In the genomic region with DNA sequence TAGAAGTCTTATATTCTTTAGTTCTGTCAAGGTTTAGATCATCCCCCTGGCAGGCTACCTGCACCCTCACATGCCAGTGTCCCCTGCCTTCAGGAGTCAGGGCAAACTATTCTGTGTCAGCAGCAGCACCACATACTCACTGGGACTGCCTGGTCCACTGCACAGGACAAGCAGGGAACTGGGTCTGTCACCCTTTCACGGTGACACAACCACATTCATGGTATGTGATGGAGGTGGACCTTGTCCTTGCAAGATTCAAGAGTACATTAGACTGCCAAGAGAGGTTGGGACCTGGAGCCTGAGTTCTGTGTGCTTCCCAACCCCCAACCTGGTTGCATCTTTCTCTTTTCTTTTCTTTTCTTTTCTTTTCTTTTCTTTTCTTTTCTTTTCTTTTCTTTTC, we compare ENCODE assay signal across 12 mouse cellular contexts.
"Had no signal": no experiment of that assay in that cellular context is flagged by ENCODE, and none has a peak within 500 bp of the region (broad histone marks: within the 10 kb centered on the region; RNA-seq: fewer than 3 reads in every experiment).

No protein-coding gene starts in this region.

- H3K36me3 ChIP-seq: limb, embryonic 13.5 days; lung, embryonic 15.5 days; midbrain, embryonic 13.5 days had no signal

- H3K4me2 ChIP-seq: limb, embryonic 13.5 days; lung, embryonic 15.5 days; midbrain, embryonic 13.5 days had no signal

- H3K4me3 ChIP-seq: limb, embryonic 13.5 days; lung, embryonic 15.5 days; midbrain, embryonic 13.5 days had no signal

- H3K9ac ChIP-seq: limb, embryonic 13.5 days; liver, embryonic 14.5 days; lung, embryonic 15.5 days; midbrain, embryonic 13.5 days had no signal

- ATAC-seq: hindbrain, embryonic 16.5 days; inflammation-experienced regulatory T-cells, adult 6 months; midbrain, embryonic 13.5 days had no signal

- DNase-seq: left cerebral cortex, postnatal 4 days; lung, postnatal 14 days; right cerebral cortex, adult 18-20 months; right cerebral cortex, postnatal 25 days; thymus, postnatal 36 days had no signal

- H3K27ac ChIP-seq: limb, embryonic 13.5 days; liver, embryonic 14.5 days; lung, embryonic 15.5 days; macrophage; midbrain, embryonic 13.5 days had no signal

- H3K27me3 ChIP-seq: limb, embryonic 13.5 days; lung, embryonic 15.5 days; midbrain, embryonic 13.5 days had no signal

- H3K9me3 ChIP-seq: limb, embryonic 13.5 days; lung, embryonic 15.5 days; midbrain, embryonic 13.5 days had no signal

- H3K4me1 ChIP-seq: lung, embryonic 15.5 days; midbrain, embryonic 13.5 days had no signal
